Mouse (Mus musculus): Measurements from ENCODE around the gene Bad.

- TF ChIP-seq CTCF (IDR thresholded peaks at IDR 0.05; ENCODE audit: low read depth) (no peak), EP300 (IDR thresholded peaks at IDR 0.05; ENCODE audit: low read depth) (no peak)
Measured at GRCm38 (mm10) chr19:6914540-6914939, 27.1 kb upstream of the Bad start.

Measured in heart, postnatal 0 days (tissue).